Mouse (Mus musculus): ENCODE data around the gene Hivep3.

Hivep3 gene

DNA sequence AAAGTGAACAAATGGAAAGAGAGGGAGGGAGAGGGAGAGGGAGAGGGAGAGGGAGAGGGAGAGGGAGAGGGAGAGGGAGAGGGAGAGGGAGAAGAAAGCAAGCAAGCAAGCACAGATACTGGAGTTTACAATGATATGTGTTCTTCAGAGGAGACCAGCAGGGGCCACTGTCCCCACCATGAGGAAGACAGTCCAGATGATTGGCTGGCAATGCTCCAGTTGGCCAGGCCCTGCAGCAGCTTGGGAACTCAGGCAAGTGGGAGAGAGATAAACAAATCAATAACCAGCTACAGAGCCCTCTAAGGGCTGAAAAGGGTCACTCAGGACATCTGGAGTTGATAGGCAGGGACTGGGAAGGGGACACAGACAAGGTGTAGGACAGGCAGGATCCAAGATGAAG lies 169.7 kb downstream of the Hivep3 start:
- ATAC-seq (ENCODE audit: low TSS enrichment), result no peak

- ATAC-seq (ENCODE audit: low TSS enrichment), result no peak
Observed at GRCm38 (mm10) chr4:119903806-119904205, 170.2 kb downstream of the Hivep3 start.

- ATAC-seq (ENCODE audit: low TSS enrichment), result peak; percentile 50
Observed at GRCm38 (mm10) chr4:119904296-119904695, 170.7 kb downstream of the Hivep3 start.

DNA sequence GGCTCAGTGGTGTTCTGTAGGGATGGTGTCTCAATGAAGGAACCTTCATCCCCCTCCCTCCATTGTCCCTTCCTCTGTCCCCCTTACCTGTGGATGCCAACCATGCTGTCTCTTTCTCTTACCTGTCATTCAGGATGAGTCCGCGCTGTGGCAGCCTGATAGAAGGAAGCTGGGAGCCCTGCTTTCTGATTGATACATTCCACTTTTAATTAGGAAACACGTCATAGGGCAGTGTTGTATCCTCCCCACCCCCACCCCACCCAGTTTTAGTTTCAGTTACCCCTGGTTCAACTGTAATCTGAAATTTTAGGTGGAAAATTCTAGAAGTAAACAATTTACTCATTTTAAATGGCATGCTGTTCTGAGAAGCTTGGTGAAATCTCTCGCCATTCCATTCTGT lies 173.5 kb downstream of the Hivep3 start:
- ATAC-seq (ENCODE audit: low TSS enrichment), result no peak

- 0 out of 2 replicates have a peak, but pooled peaks have one; percentile 18 for ATAC-seq (ENCODE audit: low TSS enrichment)
Observed at GRCm38 (mm10) chr4:119911071-119911904, 177.7 kb downstream of the Hivep3 start.

DNA sequence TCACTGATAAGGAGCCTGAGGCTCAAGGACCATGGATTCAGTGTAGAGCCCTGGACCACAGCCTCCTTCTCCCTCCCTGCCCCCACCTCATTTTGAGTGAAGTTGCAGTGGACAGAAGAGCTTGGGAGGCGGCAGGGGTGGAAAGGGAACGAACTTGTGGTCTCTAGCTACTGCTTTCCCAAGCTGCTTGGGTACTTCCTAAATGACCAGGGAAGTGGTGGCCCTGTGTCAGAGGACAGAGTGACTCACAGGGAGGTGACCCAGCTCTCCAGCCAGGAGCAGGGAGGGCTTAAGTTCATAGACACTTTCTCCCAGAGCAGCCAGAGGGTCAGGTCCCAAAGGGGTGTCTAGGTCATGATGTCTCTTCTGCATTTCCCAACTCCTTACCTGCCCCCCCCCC lies 178.6 kb downstream of the Hivep3 start:
- peak; percentile 18; the same call in 1 of the 2 replicates for ATAC-seq (ENCODE audit: low TSS enrichment)

DNA sequence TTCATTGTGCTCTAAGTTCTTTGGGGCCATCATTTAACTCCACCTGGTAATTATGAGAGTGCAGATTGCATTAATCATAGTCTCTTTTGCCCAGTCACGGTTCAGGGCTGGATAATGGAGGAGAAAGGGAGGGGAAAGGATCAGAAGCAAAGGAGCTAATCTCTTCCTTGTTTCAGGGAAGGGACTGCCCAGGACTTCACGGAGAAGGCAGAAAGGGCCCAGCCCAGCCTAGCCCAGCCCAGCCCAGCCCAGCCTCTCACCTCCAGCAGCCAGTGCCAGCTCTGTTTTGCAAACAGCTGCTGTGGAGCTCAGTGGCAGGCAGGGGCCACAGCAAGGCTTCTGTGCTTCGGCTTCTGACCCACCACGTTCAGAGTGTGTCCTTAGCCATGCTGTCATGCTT lies 180.6 kb downstream of the Hivep3 start:
- ATAC-seq (ENCODE audit: low TSS enrichment), result no peak

- no peak for ATAC-seq (ENCODE audit: low TSS enrichment)
Observed at GRCm38 (mm10) chr4:119915069-119915468, 181.5 kb downstream of the Hivep3 start.

DNA sequence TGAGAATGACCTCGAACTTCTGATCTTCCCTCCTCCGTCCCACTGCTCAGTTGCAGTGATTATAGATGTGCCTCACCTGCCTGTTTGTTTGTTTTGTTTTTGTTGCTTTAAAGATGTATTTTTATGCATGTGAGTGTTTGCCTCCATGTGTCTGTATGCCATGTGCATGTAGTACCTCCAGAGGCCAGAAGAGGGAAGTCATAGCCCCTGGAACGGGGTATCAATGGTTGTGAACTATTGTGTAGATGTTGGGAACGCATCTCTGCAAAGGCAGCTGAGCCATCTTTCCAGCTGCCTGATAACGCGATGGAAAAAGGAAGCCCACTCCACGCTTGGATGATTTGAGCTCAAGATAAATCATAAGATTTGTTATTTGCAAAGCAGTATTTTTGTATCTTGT lies 183.9 kb downstream of the Hivep3 start:
- no peak for ATAC-seq (ENCODE audit: low TSS enrichment)

GRCm38 (mm10) chr4:119919349-119919748 lies 185.8 kb downstream of the Hivep3 start:
- ATAC-seq (ENCODE audit: low TSS enrichment), result no peak

DNA sequence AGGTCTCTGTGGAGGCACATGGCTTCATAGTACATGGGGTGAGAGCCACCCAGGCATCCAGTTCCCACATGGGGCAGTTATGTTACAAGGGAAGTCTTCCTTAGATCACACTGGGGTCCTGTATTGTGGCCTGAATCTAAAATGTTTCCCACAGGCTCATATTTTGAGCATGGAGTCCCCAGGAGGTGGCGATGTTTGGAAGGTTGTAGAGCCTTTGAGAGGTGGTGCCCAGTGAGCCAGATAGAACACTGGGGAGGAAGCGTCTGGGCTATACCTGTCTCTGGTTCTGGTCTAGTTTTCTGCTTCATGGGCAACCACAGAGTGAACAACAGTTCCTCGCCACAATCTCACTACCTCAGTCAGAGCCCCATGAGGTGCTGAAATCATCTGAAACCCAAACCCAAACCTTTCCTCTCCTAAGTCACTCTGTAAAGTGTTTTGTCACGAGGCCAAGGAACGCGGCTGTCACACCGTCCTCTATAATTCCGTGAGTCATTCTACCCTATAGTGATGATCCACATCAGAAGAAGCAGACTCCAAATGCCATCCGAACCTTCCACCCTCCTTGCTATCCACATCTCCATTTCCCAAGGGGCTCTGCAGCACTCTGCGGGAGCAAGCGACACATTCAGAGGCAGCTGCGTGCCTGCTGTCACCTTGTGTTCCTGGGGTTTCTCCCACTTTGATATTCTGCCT lies 187.6 kb downstream of the Hivep3 start:
- ATAC-seq (ENCODE audit: low TSS enrichment), result peak; percentile 38; the same call in 1 of the 2 replicates

GRCm38 (mm10) chr4:119921723-119922266 lies 188.2 kb downstream of the Hivep3 start:
- ATAC-seq (ENCODE audit: low TSS enrichment), result no peak

- ATAC-seq (ENCODE audit: low TSS enrichment), result peak; percentile 47; the same call in 1 of the 2 replicates
Observed at GRCm38 (mm10) chr4:119922945-119923344, 189.4 kb downstream of the Hivep3 start.

GRCm38 (mm10) chr4:119923410-119923809 lies 189.8 kb downstream of the Hivep3 start:
- no peak for ATAC-seq (ENCODE audit: low TSS enrichment)

GRCm38 (mm10) chr4:119925052-119925451 lies 191.5 kb downstream of the Hivep3 start:
- ATAC-seq (ENCODE audit: low TSS enrichment), result no peak

- peak; percentile 25; the same call in 1 of the 2 replicates for ATAC-seq (ENCODE audit: low TSS enrichment)
Observed at GRCm38 (mm10) chr4:119931923-119932322, 198.3 kb downstream of the Hivep3 start.

GRCm38 (mm10) chr4:119932549-119933257 lies 199.1 kb downstream of the Hivep3 start:
- ATAC-seq (ENCODE audit: low TSS enrichment), result peak; percentile 86

DNA sequence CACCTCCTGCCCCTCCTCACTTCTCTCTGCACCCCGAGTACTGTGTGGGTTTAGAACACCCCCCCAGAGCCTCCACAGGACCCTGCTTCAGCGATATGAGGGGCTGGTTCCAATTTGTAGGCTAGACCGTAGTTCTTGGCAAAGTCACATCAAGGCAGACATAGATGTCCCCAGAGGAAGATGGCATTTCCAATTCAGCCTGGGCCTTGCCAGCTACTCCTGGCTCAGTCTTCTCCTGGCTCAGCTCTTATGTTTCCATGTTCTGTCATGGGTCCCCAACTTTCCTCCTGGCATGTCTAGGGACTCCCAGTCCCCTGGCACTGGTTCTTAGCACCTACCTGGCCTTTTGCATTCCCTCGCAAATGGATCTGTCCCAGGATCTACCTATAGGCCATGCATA lies 201.3 kb downstream of the Hivep3 start:
- no peak for ATAC-seq (ENCODE audit: low TSS enrichment)

- ATAC-seq (ENCODE audit: low TSS enrichment), result peak; percentile 75
Observed at GRCm38 (mm10) chr4:119937876-119938275, 204.3 kb downstream of the Hivep3 start.

GRCm38 (mm10) chr4:119938518-119938917 lies 204.9 kb downstream of the Hivep3 start:
- 0 out of 2 replicates have a peak, but pooled peaks have one; percentile 24 for ATAC-seq (ENCODE audit: low TSS enrichment)

DNA sequence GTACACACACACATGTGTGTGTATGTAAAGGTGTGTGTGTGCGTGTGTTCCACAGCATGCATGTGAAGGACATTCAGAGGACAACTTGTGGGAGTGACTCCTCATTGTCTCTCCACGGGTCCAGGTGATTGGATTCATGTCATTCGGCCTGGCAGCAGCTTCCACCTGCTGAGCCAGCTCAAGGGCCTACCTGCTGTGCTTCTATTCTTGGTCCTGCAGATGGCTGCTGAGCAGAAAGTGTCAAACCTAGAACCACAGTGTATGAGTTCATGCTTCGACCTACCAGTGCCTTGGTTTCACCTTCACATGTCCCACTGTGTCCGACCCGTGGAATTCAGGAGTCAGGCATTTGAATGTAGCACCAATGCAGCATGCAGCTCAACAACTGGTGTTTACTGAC lies 206.2 kb downstream of the Hivep3 start:
- no peak for ATAC-seq (ENCODE audit: low TSS enrichment)

Data from frontal cortex, adult (tissue).